Mouse (Mus musculus) olfactory bulb, adult 2 months (tissue): ENCODE results near the gene Gpd2. TPM values are rescaled to one million over a fixed set of nuclear protein-coding genes. Genes with fewer than 3 reads are reported as not detected.

Experiments
- H3K27ac ChIP-seq: fragments of 200-500 bp; 2 replicates; pipeline ENCODE4 v1.5.1; 2012; ENCODE audit warnings: low read depth, low read length; ENCODE audit not compliant: insufficient read depth
- H3K4me1 ChIP-seq: fragments of 200-500 bp; 2 replicates; pipeline ENCODE4 v1.6.1; 2012; ENCODE audit warnings: low read length; ENCODE audit not compliant: control insufficient read depth, insufficient read depth
- H3K4me3 ChIP-seq: fragments of 200-500 bp; 2 replicates; pipeline ENCODE4 v1.5.1; 2012; ENCODE audit warnings: mild to moderate bottlenecking, low read depth, low read length, moderate library complexity; ENCODE audit not compliant: insufficient read depth
- CTCF ChIP-seq: fragments of 200-500 bp; IDR thresholded peaks from 2 replicates; pipeline ENCODE4 v1.5.1; 2012; ENCODE audit warnings: low read depth, mild to moderate bottlenecking, low read length, moderate library complexity; ENCODE audit not compliant: insufficient read depth
- POLR2A ChIP-seq: fragments of 200-500 bp; IDR thresholded peaks from 2 replicates; pipeline ENCODE4 v1.6.1; 2012; ENCODE audit warnings: mild to moderate bottlenecking, low read depth, low read length, moderate library complexity; ENCODE audit not compliant: insufficient read depth
- WGBS: fragments of 180-500 bp; shearing (Covaris S2); methylation state at CpG from one replicate; pipeline ENCODE4 v1.1.7; 2018; 5-methylcytosine and 5-hydroxymethylcytosine counted together
- polyA plus RNA-seq: library from polyadenylated mRNA; stranded (reverse); fragments of >200 nt; gene quantifications from 2 replicates; pipeline ENCODE4 v1.2.4, GENCODE M21; 2012; ENCODE audit warnings: low replicate concordance; ENCODE audit not compliant: missing spikeins, insufficient read depth, insufficient read length

The Gpd2 gene
- polyA plus RNA-seq, 1 experiment: not detected

DNA sequence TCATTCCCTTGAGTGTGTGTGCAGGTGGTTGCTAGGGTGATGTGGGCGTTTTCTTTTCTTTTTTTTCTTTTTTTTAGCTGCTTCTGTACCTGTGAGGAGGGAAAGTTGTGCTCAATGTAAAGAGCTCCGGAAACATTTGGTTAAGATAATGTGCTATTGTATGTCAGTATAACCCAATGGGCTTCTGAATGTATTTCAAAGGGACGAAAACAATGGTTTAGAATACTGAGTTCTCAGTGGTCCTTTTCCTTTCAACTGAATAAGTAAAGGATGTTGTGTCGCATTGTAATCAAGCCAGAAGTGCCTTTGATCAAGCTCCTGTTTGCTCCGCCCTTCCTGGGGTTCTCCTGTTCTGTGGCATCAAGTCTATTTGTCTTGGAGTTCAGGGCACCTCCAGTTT is 6.6 kb downstream of the Gpd2 start:
- Histone ChIP-seq H3K4me3 (no peak overlapping the region), H3K4me1 (no peaks in the 10 kb centered on the region), H3K27ac (no peak overlapping the region)
- TF ChIP-seq POLR2A: no peak
- TF ChIP-seq CTCF: no peak
- 75% methylated on average over 5 of the region's 5 CpGs for WGBS

DNA sequence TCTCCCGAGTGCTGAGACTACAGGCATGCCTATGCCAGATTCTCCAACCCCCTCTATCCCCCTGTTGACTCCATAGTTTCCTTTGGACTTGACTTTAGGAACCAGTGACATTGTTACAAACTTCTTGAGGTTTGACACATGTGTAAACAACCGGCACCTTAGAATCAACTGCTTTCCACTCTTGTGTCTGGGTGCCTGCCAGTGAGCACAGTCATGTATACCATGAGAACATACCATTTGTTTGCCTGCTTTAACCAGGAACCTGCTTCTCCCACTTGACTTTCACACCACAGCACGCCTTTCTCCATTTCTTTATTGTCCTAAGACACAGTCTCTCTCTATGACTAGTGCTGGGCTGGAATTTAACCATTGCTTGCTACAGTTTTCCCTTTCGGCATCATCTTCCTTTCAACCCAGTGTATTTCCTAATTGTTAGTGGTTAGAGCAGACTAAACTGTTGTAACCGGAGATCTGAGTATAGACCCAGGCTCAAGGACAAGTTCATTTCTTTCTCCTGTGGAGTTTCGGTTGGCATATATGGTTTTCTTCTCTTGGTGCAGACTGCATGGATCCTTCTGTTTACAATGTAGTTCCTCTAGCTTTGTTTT is 8.4 kb downstream of the Gpd2 start:
- Histone ChIP-seq H3K4me3 (no peak overlapping the region), H3K4me1 (no peaks in the 10 kb centered on the region), H3K27ac (no peak overlapping the region)
- 92% methylated on average over 6 of the region's 6 CpGs for WGBS
- no peak for TF ChIP-seq POLR2A
- no peak for TF ChIP-seq CTCF

DNA sequence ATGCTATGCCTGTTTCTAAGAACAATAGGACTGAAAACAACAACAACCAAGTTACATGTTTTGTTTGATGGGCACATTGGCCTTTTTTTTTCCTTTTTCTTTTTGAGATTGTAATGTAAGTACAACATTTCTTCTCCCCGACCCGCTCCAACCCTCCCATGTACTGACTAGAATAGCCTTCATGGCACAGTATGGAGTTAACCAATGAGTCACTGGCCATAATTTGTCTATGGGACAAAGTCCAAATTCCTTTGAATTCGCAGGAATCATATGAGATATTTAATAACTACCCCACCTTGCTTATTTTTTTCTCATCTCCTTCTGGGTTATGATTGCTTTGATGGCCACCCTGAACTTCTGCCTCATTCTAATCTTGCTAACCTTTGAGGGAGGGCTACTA is 12.7 kb downstream of the Gpd2 start:
- TF ChIP-seq POLR2A: no peak
- TF ChIP-seq CTCF: no peak

DNA sequence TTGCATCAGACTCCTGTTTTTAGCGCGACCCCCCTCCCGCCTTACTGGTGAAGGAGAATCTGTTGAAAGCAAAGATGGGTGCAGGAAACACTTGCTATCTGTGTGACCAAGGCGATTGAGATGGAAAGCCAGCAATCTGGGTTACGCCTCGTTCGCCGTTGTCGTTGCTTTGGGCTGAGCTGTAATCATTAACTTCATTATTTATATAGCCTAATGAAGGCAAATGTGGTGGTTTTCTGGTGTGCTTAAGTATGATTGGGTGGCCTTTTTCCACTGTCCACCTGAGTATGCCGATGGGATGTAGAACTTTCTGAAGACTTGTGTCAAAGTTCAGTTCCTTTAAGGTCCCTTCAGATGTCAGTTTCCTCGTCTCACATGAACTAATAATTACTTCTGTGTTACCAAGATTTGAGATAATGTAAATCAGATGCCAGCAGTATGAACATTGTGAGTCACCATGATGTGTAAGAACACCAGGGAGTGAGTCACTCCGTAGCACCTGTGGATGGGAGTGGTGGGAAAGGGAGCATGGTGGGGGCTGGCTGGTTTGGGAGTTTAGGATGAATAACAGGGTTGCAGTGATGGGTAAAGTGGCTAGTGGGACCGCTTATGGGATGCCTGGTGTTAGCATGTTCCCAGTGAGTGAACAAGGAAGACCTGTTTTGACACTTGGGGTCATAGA is 14.3 kb downstream of the Gpd2 start:
- TF ChIP-seq CTCF: no peak
- TF ChIP-seq POLR2A: no peak
- H3K27ac ChIP-seq: no peak overlapping the region
- WGBS: 89% methylated on average over 13 of the region's 13 CpGs
- H3K4me1 ChIP-seq: peaks cover 3% of the 10 kb centered on the region; the same call in 1 of the 2 replicates
- H3K4me3 ChIP-seq: no peak overlapping the region

More for the DNA sequence above, 12.7 kb downstream of the Gpd2 start:
- WGBS: 90% methylated on average over 3 of the region's 3 CpGs
- Histone ChIP-seq H3K27ac (no peak overlapping the region), H3K4me3 (no peak overlapping the region), H3K4me1 (no peaks in the 10 kb centered on the region)

DNA sequence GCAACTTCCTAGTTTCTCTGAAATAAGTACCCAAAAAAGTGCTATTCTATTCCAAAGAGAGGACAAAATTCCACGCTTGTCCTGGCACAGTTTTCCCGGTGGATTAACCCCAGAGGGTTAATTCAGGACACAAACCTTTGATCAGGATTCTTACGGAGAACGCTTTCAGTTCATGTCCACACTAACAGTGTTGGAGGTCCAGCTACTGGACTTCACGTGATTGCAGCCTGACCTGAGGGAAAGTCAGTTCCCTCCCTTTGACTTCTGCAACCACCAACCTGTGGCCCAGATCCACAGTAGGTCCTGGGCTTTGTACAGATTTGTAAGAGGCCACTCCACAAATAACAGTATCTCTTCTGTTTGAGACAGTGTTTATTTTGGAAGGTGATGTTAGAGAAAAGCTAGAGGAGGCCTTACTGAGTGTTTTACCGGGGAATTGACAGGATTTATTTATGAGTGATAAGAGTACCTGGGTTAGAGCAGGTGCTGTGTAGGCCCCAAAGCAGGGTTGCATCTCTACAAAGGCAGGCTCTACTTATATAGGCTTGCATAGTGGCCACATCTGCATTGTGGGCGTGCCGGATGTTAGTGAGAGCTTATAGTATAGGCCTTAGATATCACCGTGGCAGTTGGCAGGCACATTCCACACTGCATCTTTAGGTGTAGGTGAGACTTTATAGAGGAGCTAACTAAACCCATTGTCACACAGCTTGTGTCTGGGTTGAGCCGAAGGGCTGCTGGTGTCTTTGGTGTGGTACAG is 15.3 kb downstream of the Gpd2 start:
- TF ChIP-seq CTCF (no peak), POLR2A (no peak)
- 81% methylated on average over 10 of the region's 10 CpGs for WGBS
- no peak overlapping the region for H3K27ac ChIP-seq
- no peak overlapping the region for H3K4me3 ChIP-seq
- H3K4me1 ChIP-seq: peaks cover 3% of the 10 kb centered on the region; the same call in 1 of the 2 replicates

DNA sequence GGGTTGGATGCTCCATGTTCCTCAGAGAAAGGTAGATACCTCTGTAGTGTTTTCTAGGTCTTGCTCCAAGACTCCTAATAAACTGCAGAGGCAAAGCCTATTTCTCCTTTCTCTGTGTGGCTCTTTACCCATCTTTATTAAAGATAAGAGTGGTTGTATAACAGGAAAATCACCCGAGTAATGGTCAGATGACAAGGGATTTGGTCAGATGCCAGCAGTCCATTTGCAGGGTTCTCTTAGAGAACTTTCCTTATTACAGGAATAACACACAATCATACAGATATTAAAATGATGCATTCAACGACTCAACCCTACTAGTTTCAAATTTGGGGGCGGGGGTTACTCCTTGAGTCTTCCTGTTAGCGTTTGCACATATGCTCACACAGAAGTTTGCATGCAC is 16.8 kb downstream of the Gpd2 start:
- WGBS: 94% methylated on average over 4 of the region's 4 CpGs
- Histone ChIP-seq H3K4me3 (no peak overlapping the region), H3K27ac (no peak overlapping the region), H3K4me1 (peaks cover 3% of the 10 kb centered on the region; the same call in 1 of the 2 replicates)
- no peak for TF ChIP-seq POLR2A
- no peak for TF ChIP-seq CTCF

DNA sequence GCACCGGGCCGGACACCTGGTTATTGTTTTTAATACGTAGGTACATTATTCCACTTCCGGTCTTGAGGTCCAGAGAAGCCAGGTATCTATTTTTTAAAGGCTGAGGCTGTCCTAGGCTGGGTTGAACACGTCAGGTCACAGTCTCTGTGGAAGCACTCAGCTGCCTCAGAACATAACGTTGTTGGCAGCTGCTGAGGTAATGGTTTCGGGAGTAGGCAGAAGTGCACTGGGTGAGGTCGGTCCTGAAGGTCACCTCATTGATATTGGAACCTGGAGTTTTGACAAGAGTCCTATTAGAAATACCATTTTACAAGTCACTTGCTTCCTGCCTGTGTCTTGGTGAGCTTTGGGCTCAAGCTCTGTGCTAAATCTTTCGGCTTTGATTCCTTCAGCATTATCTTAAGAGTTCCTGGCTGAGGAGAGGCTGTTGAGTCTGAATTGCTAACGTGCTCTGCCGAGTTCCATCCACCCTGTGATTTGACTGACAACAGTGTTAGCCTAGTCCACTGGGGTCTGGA is 17.8 kb downstream of the Gpd2 start:
- H3K27ac ChIP-seq: no peak overlapping the region
- H3K4me3 ChIP-seq: no peak overlapping the region
- WGBS: 80% methylated on average over 11 of the region's 11 CpGs
- TF ChIP-seq POLR2A (no peak), CTCF (no peak)
- H3K4me1 ChIP-seq: peaks cover 3% of the 10 kb centered on the region; the same call in 1 of the 2 replicates

DNA sequence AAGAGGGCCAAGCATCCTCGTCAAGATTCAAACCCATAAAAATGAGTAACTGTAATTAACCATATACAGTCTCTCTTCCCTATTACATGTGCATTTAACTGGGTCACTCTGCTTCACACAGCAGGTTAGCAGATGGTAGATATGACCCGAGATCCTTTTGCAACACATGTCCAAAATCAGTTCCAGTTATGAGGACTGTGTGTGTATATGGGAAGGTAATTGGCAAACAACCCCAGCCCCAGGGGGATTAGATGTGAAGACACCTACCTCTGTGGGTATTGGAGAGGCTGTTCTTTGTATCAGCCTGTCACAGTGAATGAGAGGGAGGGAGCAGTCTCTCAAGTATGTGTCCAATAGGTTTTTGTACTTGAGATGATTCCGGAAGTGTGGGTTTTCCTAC is 18.4 kb downstream of the Gpd2 start:
- TF ChIP-seq POLR2A: no peak
- TF ChIP-seq CTCF: no peak
- Histone ChIP-seq H3K4me1 (peaks cover 3% of the 10 kb centered on the region; the same call in 1 of the 2 replicates), H3K4me3 (no peak overlapping the region), H3K27ac (no peak overlapping the region)
- WGBS: 73% methylated on average over 3 of the region's 3 CpGs

DNA sequence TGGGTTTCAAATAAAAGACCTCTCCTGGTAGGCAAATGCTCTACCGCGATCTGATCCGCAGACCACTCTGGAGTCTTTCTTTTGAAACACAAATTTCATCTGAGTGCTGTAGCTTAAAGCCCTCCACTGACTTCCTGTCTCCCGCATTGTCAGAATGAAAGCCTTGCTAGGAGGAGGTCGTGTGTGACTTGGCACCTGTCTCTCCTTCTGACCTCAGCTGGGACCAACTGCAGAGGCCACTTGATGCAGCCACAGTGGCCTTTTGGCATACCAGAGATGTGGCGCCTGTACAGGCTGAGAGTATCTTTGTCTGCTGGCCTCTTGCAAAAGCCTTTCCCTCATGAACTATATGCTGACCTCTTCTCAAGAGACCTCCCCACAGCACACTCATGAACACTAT is 19.0 kb downstream of the Gpd2 start:
- TF ChIP-seq CTCF (no peak), POLR2A (no peak)
- 60% methylated on average over 6 of the region's 6 CpGs for WGBS
- no peak overlapping the region for H3K27ac ChIP-seq

More for the DNA sequence above, 19.0 kb downstream of the Gpd2 start:
- no peak overlapping the region for H3K4me3 ChIP-seq
- H3K4me1 ChIP-seq: peaks cover 3% of the 10 kb centered on the region; the same call in 1 of the 2 replicates
